Mouse (Mus musculus): ENCODE results near the gene Ripor3.

DNA sequence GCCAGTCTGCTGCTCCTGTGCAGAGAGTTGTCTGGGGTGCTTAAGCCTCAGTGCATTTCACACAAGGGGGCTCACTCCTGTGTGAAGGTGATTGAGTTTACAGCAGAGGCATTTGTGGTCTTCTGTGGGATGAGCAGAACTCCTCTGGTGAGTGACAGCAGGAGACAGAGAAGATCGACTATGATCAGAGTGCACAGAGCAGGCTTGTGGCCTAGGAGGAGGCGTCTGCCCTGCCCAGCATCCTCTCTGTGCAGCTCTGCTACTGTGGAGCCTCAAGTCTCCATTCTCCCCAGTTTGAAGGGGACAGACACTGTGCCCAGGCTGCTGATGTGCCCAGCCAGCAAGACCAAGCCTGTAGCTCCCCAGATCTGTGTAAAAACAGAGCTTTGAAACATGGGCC is 60.6 kb downstream of the Ripor3 start:
- TF ChIP-seq CTCF (IDR thresholded peaks at IDR 0.05), result no peak
- no peak for TF ChIP-seq EP300 (IDR thresholded peaks at IDR 0.05)

All from lung, postnatal 0 days (tissue).